ENCODE assay signal across 9 mouse cellular contexts in genomic region chr3:19895755-19896154, GRCm38 (mm10).
A peak's percentile ranks its signal among the peaks of the same experiment; 100 is the strongest.
DNase-seq lines count a peak whose midpoint lies in the region; ATAC-seq lines count a peak whose summit lies in the region.
"Had no signal": no experiment of that assay in that cellular context is flagged by ENCODE, and none has a peak within 500 bp of the region (broad histone marks: within the 10 kb centered on the region; RNA-seq: fewer than 3 reads in every experiment).

No protein-coding gene starts in this region.

- 34% methylated on average over 5 of the region's 5 CpGs for WGBS in lung, embryonic 15.5 days
- WGBS in embryonic facial prominence, embryonic 15.5 days = 40% methylated on average over 5 of the region's 5 CpGs
- 49% methylated on average over 5 of the region's 5 CpGs for WGBS in intestine, embryonic 16.5 days
- 38% methylated on average over 5 of the region's 5 CpGs for WGBS in neural tube, embryonic 13.5 days

- H3K9me3 ChIP-seq in lung, embryonic 15.5 days = no peaks in the 10 kb centered on the region
- no peaks in the 10 kb centered on the region for H3K9me3 ChIP-seq in embryonic facial prominence, embryonic 15.5 days (replicated peaks)
- H3K9me3 ChIP-seq in intestine, embryonic 16.5 days (ENCODE audit: control insufficient read depth, low read length) = no peaks in the 10 kb centered on the region
- peaks cover 6% of the 10 kb centered on the region; the same call in 1 of the 2 replicates for H3K9me3 ChIP-seq in neural tube, embryonic 13.5 days

- no peaks in the 10 kb centered on the region for H3K27me3 ChIP-seq in lung, embryonic 15.5 days
- H3K27me3 ChIP-seq in embryonic facial prominence, embryonic 15.5 days = no peaks in the 10 kb centered on the region
- H3K27me3 ChIP-seq in intestine, embryonic 16.5 days (replicated peaks; ENCODE audit: control insufficient read depth, insufficient read depth, low read length) = no peaks in the 10 kb centered on the region
- no peaks in the 10 kb centered on the region for H3K27me3 ChIP-seq in neural tube, embryonic 13.5 days

- peak overlapping the region; percentile 64; the same call in 1 of the 2 replicates for H3K27ac ChIP-seq in lung, embryonic 15.5 days
- 0 out of 2 replicates have a peak overlapping the region, but pooled peaks have one; percentile 75 for H3K27ac ChIP-seq in embryonic facial prominence, embryonic 15.5 days (replicated peaks)
- no peak overlapping the region for H3K27ac ChIP-seq in intestine, embryonic 16.5 days (ENCODE audit: low read length)
- H3K27ac ChIP-seq in neural tube, embryonic 13.5 days (replicated peaks) = peak overlapping the region; percentile 87; the same call in 1 of the 2 replicates

- H3K36me3 ChIP-seq in lung, embryonic 15.5 days = peaks cover 7% of the 10 kb centered on the region; the same call in 1 of the 2 replicates
- peaks cover 9% of the 10 kb centered on the region; the same call in 1 of the 2 replicates for H3K36me3 ChIP-seq in embryonic facial prominence, embryonic 15.5 days
- no peaks in the 10 kb centered on the region for H3K36me3 ChIP-seq in intestine, embryonic 16.5 days (ENCODE audit: control insufficient read depth, insufficient read depth, low read length)
- H3K36me3 ChIP-seq in neural tube, embryonic 13.5 days = peaks cover 28% of the 10 kb centered on the region

- peaks cover 19% of the 10 kb centered on the region for H3K4me1 ChIP-seq in lung, embryonic 15.5 days
- H3K4me1 ChIP-seq in embryonic facial prominence, embryonic 15.5 days = peaks cover 10% of the 10 kb centered on the region
- peaks cover 2% of the 10 kb centered on the region; the same call in 1 of the 2 replicates for H3K4me1 ChIP-seq in intestine, embryonic 16.5 days (ENCODE audit: control insufficient read depth, insufficient read depth, low read length)
- peaks cover 28% of the 10 kb centered on the region for H3K4me1 ChIP-seq in neural tube, embryonic 13.5 days (replicated peaks)

- peak overlapping the region; percentile 71 for H3K4me2 ChIP-seq in lung, embryonic 15.5 days
- peak overlapping the region; percentile 87 for H3K4me2 ChIP-seq in embryonic facial prominence, embryonic 15.5 days (replicated peaks)
- H3K4me2 ChIP-seq in intestine, embryonic 16.5 days (ENCODE audit: low read depth, low read length) = peak overlapping the region; percentile 72
- H3K4me2 ChIP-seq in neural tube, embryonic 13.5 days = peak overlapping the region; percentile 93

- DNase-seq in lung, postnatal 14 days = no peak
- no peak for DNase-seq in testis, postnatal 14 days (ENCODE audit: low spot score)
- DNase-seq in thymus, postnatal 14 days = no peak
- DNase-seq in gastrocnemius, postnatal 25 days = no peak
- DNase-seq: adrenal gland, adult 2 months had no signal

- ATAC-seq in lung, embryonic 15.5 days (ENCODE audit: borderline replicate concordance, extremely low read depth, low FRiP score, low TSS enrichment) = no peak
- ATAC-seq in embryonic facial prominence, embryonic 15.5 days (ENCODE audit: insufficient number of reproducible peaks, low FRiP score, low TSS enrichment, low read depth) = no peak
- no peak for ATAC-seq in intestine, embryonic 16.5 days
- no peak for ATAC-seq in neural tube, embryonic 13.5 days (ENCODE audit: low read depth)

- peak overlapping the region; percentile 64 for H3K4me3 ChIP-seq in lung, embryonic 15.5 days
- H3K4me3 ChIP-seq in embryonic facial prominence, embryonic 15.5 days (replicated peaks) = peak overlapping the region; percentile 71
- peak overlapping the region; percentile 94 for H3K4me3 ChIP-seq in intestine, embryonic 16.5 days (ENCODE audit: low read length)
- H3K4me3 ChIP-seq in neural tube, embryonic 13.5 days = peak overlapping the region; percentile 94

- H3K9ac ChIP-seq in lung, embryonic 15.5 days = peak overlapping the region; percentile 69
- H3K9ac ChIP-seq in embryonic facial prominence, embryonic 15.5 days = peak overlapping the region; percentile 67
- H3K9ac ChIP-seq in intestine, embryonic 16.5 days (ENCODE audit: low read depth, low read length) = peak overlapping the region; percentile 93
- peak overlapping the region; percentile 91 for H3K9ac ChIP-seq in neural tube, embryonic 13.5 days
